Mouse (Mus musculus) erythroblast, adult 5-6 weeks (primary cell): Measurements from ENCODE around the gene Dnaic1. TPM values are rescaled to one million over a fixed set of nuclear protein-coding genes. Genes with fewer than 3 reads are reported as not detected.
"Not testable (repeated sequence)": the region's sequence is repeated elsewhere in the genome, so short reads cannot be mapped to it uniquely, and the experiment has no call there.

ENCODE experiments used
- ATAC-seq: replicated peaks from 2 replicates; pipeline ENCODE4 v1.8.0; 2016; ENCODE audit warnings: moderate number of reproducible peaks, mild to moderate bottlenecking, moderate TSS enrichment, inconsistent platforms; ENCODE audit not compliant: poor library complexity, low FRiP score, severe bottlenecking
- total RNA-seq, 2 experiments: library from RNA; stranded (forward) in 1 of 2; stranded (reverse) in 1 of 2; fragments of 150-400 nt in 1 of 2; fragments of 200-764, 138-1000 nt in 1 of 2; gene quantifications; 2 replicates each; pipeline versions ENCODE4 v1.2.3 to v1.2.4; 2015 to 2017; ENCODE audit warnings: low replicate concordance in 2 of 2

Gene Dnaic1
- total RNA-seq, 2 experiments from 2014 or later = not detected

GRCm38 (mm10) chr4:41684131-41684930 lies 114.8 kb downstream of the Dnaic1 start:
- ATAC-seq = not testable (repeated sequence)

GRCm38 (mm10) chr4:41684931-41685453 lies 115.4 kb downstream of the Dnaic1 start:
- not testable (repeated sequence) for ATAC-seq

DNA sequence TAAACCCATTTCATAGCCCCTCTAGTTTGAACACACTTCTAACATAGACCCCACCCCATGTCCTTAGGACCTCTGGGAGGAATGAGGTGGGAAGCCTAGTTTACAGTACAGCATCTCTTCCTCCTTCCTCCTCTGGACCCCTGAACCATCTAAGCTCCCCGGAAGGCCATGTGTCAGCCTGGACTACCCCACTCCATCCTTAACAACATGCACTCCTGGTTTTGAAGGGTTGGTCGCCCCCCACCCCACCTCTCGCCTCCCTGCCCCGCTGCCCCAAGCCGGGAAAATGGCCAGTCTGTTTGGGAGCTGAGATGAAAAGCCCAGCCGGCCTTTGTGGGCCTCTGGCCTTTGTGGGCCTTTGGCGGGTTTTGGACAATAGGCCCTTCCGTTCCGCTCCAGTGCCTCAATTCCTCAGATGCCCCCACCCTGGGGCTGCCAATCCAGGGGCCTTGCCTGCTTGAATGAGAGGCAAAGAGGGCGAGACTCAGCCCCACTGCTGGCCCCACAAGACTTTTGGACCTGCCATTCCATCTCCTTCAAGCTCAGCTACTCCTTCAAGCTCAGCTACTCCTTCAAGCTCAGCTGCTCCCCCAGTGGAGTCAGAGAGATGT lies 116.4 kb downstream of the Dnaic1 start:
- ATAC-seq = not testable (repeated sequence)

Other genes with a start within 250 kb of the Dnaic1 start
- 96.8 and 109 TPM in 2 replicates for gene Ubap1, start 220.8 kb upstream of the Dnaic1 start, total RNA-seq (2015; ENCODE audit: low replicate concordance)
- gene Ubap1, start 220.8 kb upstream of the Dnaic1 start, total RNA-seq (2017; ENCODE audit: low replicate concordance) = 201 and 217 TPM in 2 replicates
- 3.5 and 14.2 TPM in 2 replicates for gene Kif24, start 104.9 kb upstream of the Dnaic1 start, total RNA-seq (2015; ENCODE audit: low replicate concordance)
- gene Kif24, start 104.9 kb upstream of the Dnaic1 start, total RNA-seq (2017; ENCODE audit: low replicate concordance) = 26.0 and 32.5 TPM in 2 replicates
- gene Nudt2, start 104.6 kb upstream of the Dnaic1 start, total RNA-seq (2015; ENCODE audit: low replicate concordance) = 15.4 TPM in 1 of 2 replicates, not detected in the other
- gene Nudt2, start 104.6 kb upstream of the Dnaic1 start, total RNA-seq (2017; ENCODE audit: low replicate concordance) = 6.6 and 9.9 TPM in 2 replicates
- not detected in 2 replicates for gene AI464131, start 66.7 kb upstream of the Dnaic1 start, total RNA-seq (2015; ENCODE audit: low replicate concordance)
- not detected in 2 replicates for gene AI464131, start 66.7 kb upstream of the Dnaic1 start, total RNA-seq (2017; ENCODE audit: low replicate concordance)
- not detected in 2 replicates for gene 1110017D15Rik, start 52.4 kb upstream of the Dnaic1 start, total RNA-seq (2015; ENCODE audit: low replicate concordance)
- not detected in 2 replicates for gene 1110017D15Rik, start 52.4 kb upstream of the Dnaic1 start, total RNA-seq (2017; ENCODE audit: low replicate concordance)
- gene Fam219a, start 237 bp upstream of the Dnaic1 start, total RNA-seq (2015; ENCODE audit: low replicate concordance) = 1.5 TPM in 2 replicates
- 0.26 and 1.3 TPM in 2 replicates for gene Fam219a, start 237 bp upstream of the Dnaic1 start, total RNA-seq (2017; ENCODE audit: low replicate concordance)
- not detected in 2 replicates for gene Enho, start 70.5 kb downstream of the Dnaic1 start, total RNA-seq (2015; ENCODE audit: low replicate concordance)
- not detected in 2 replicates for gene Enho, start 70.5 kb downstream of the Dnaic1 start, total RNA-seq (2017; ENCODE audit: low replicate concordance)
- not detected in 2 replicates for gene Cntfr, start 127.3 kb downstream of the Dnaic1 start, total RNA-seq (2015; ENCODE audit: low replicate concordance)
- not detected in 2 replicates for gene Cntfr, start 127.3 kb downstream of the Dnaic1 start, total RNA-seq (2017; ENCODE audit: low replicate concordance)
- 4.6 and 7.5 TPM in 2 replicates for gene Il11ra1, start 130.2 kb downstream of the Dnaic1 start, total RNA-seq (2015; ENCODE audit: low replicate concordance)
- gene Il11ra1, start 130.2 kb downstream of the Dnaic1 start, total RNA-seq (2017; ENCODE audit: low replicate concordance) = 8.2 and 18.1 TPM in 2 replicates
- gene Rpp25l, start 143.8 kb downstream of the Dnaic1 start, total RNA-seq (2015; ENCODE audit: low replicate concordance) = 6.3 and 9.6 TPM in 2 replicates
- 2.5 and 4.7 TPM in 2 replicates for gene Rpp25l, start 143.8 kb downstream of the Dnaic1 start, total RNA-seq (2017; ENCODE audit: low replicate concordance)
- gene Dctn3, start 153.4 kb downstream of the Dnaic1 start, total RNA-seq (2015; ENCODE audit: low replicate concordance) = 22.8 and 26.7 TPM in 2 replicates
- 30.0 and 37.1 TPM in 2 replicates for gene Dctn3, start 153.4 kb downstream of the Dnaic1 start, total RNA-seq (2017; ENCODE audit: low replicate concordance)
- not detected in 2 replicates for gene Arid3c, start 161.4 kb downstream of the Dnaic1 start, total RNA-seq (2015; ENCODE audit: low replicate concordance)
- gene Arid3c, start 161.4 kb downstream of the Dnaic1 start, total RNA-seq (2017; ENCODE audit: low replicate concordance) = not detected in 2 replicates
- 4.0 and 5.0 TPM in 2 replicates for gene Galt, start 185.5 kb downstream of the Dnaic1 start, total RNA-seq (2015; ENCODE audit: low replicate concordance)
- gene Galt, start 185.5 kb downstream of the Dnaic1 start, total RNA-seq (2017; ENCODE audit: low replicate concordance) = 1.3 and 2.1 TPM in 2 replicates
- gene Sigmar1, start 186.4 kb downstream of the Dnaic1 start, total RNA-seq (2015; ENCODE audit: low replicate concordance) = 1.7 and 14.8 TPM in 2 replicates
- gene Sigmar1, start 186.4 kb downstream of the Dnaic1 start, total RNA-seq (2017; ENCODE audit: low replicate concordance) = 7.2 and 9.6 TPM in 2 replicates
- gene Ccl27a, start 204.5 kb downstream of the Dnaic1 start, total RNA-seq (2015; ENCODE audit: low replicate concordance) = 4.2 TPM in 1 of 2 replicates, not detected in the other
- gene Ccl27a, start 204.5 kb downstream of the Dnaic1 start, total RNA-seq (2017; ENCODE audit: low replicate concordance) = 3.2 and 3.9 TPM in 2 replicates